Comparison of ENCODE assay signal across 16 mouse cellular contexts in genomic region chr14:75848482-75848881, GRCm38 (mm10).
"Had no signal": no experiment of that assay in that cellular context is flagged by ENCODE, and none has a peak within 500 bp of the region (broad histone marks: within the 10 kb centered on the region; RNA-seq: fewer than 3 reads in every experiment).

No protein-coding gene starts in this region.

- H3K4me2 ChIP-seq: liver, embryonic 15.5 days; lung, embryonic 14.5 days; stomach, embryonic 15.5 days had no signal

- H3K9me3 ChIP-seq: limb, embryonic 13.5 days; liver, embryonic 15.5 days; midbrain, embryonic 10.5 days; neural tube, embryonic 13.5 days; stomach, embryonic 15.5 days had no signal

- H3K27ac ChIP-seq: kidney, postnatal 0 days; limb, embryonic 13.5 days; liver, embryonic 15.5 days; midbrain, embryonic 10.5 days; neural tube, embryonic 13.5 days; stomach, embryonic 15.5 days had no signal

- DNase-seq: kidney, adult 8-10 months; kidney, postnatal 36 days; layer of hippocampus, adult 9-11 months; layer of hippocampus, postnatal 36 days; lung, embryonic 14.5 days; lung, postnatal 10 days; lung, postnatal 4 days; midbrain, embryonic 14.5 days; right cerebral cortex, postnatal 14 days; thymus, postnatal 4 days had no signal

- H3K4me3 ChIP-seq: limb, embryonic 13.5 days; liver, embryonic 15.5 days; stomach, embryonic 15.5 days had no signal

- H3K9ac ChIP-seq: limb, embryonic 13.5 days; liver, embryonic 15.5 days; lung, embryonic 14.5 days; neural tube, embryonic 13.5 days; stomach, embryonic 15.5 days had no signal

- H3K27me3 ChIP-seq: limb, embryonic 13.5 days; liver, embryonic 15.5 days; neural tube, embryonic 13.5 days; stomach, embryonic 15.5 days had no signal
